Mouse (Mus musculus) heart, postnatal 0 days (tissue): Measurements from ENCODE around the gene Gys1.

Source experiments
- CTCF ChIP-seq: IDR thresholded peaks from 2 replicates; pipeline ENCODE4 v1.5.1; 2016; ENCODE audit warnings: antibody characterized with exemption, control low read depth, low read depth
- EP300 ChIP-seq: IDR thresholded peaks from 2 replicates; pipeline ENCODE4 v1.6.1; 2016; ENCODE audit warnings: antibody characterized with exemption, low read depth

- TF ChIP-seq EP300 (no peak), CTCF (no peak)
Measured at GRCm38 (mm10) chr7:45449974-45450373, 15.3 kb downstream of the Gys1 start.
